Mouse (Mus musculus): ENCODE results near the gene Lrrc45. TPM values are rescaled to one million over a fixed set of nuclear protein-coding genes. Genes with fewer than 3 reads are reported as not detected.

Gene Lrrc45
- polyA plus RNA-seq, 1 experiment from 2014 or later: 44.4 TPM

DNA sequence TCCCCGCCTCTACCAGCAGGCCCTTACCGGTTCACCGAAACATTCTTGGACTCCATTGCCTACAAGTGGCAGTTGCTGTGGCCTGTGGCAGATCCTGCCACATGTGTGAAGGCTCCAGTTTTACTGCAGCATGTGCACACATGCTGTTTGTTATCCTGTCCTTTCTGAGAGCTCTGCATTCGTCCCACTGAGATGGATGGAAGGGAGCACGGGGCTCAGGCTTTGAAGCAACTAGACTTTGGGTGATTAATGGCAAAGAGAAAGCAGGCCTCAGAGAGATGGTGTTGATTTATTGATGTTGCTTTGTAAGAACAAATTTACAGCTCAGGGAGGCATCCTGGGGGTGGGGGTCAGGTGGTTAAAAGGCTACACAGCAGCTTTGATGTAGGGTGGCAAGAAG is 3.1 kb upstream of the Lrrc45 start:
- Histone ChIP-seq H3K4me1 (ENCODE audit: control insufficient read depth, insufficient read depth, low read length) (peaks cover 48% of the 10 kb centered on the region), H3K4me3 (ENCODE audit: low read length) (no peak overlapping the region), H3K36me3 (ENCODE audit: control insufficient read depth, insufficient read depth, low read length) (no peaks in the 10 kb centered on the region), H3K9me3 (ENCODE audit: control insufficient read depth, low read length) (no peaks in the 10 kb centered on the region), H3K27me3 (replicated peaks; ENCODE audit: control insufficient read depth, insufficient read depth, low read length) (no peaks in the 10 kb centered on the region), H3K9ac (ENCODE audit: low read depth, low read length) (no peak overlapping the region), H3K27ac (ENCODE audit: low read length) (no peak overlapping the region), H3K4me2 (ENCODE audit: low read depth, low read length) (no peak overlapping the region)
- no peak for ATAC-seq
- WGBS: 56% methylated on average over 5 of the region's 5 CpGs

DNA sequence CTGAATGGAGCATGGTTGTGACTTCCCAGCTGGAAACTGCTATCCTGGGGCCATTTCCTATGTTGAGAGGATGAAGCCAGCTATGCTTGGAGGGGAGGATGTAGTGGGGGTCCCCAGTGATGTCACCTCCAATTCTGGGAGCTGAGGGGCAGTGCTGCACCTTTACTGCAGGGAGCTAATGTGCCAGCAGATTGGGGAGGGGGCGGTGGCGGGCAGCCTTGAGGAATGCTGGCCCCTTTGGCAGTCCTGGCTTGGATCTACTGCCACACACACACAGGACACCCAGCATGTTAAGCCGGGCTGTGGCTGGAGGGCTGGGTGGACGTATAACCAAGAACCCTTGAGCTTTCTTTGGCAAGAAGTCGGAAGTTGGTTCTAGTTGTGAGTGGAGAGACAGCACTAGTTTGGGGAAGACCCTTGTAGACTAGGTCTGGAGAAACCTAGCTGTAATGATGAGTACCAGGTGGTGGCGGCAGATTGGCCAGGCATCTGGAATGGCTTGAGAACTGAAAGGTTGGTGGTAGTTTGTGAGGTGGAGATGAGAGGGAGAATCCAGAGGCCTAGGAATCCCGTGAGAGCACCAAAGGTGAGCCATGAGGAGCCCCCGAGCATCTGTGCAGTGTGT is 1.6 kb upstream of the Lrrc45 start:
- no peak overlapping the region for H3K27ac ChIP-seq (ENCODE audit: low read length)
- peaks cover 41% of the 10 kb centered on the region for H3K4me1 ChIP-seq (ENCODE audit: control insufficient read depth, insufficient read depth, low read length)
- H3K4me2 ChIP-seq (ENCODE audit: low read depth, low read length): no peak overlapping the region
- H3K36me3 ChIP-seq (ENCODE audit: control insufficient read depth, insufficient read depth, low read length): no peaks in the 10 kb centered on the region
- no peak overlapping the region for H3K4me3 ChIP-seq (ENCODE audit: low read length)
- 63% methylated on average over 8 of the region's 8 CpGs for WGBS
- no peaks in the 10 kb centered on the region for H3K27me3 ChIP-seq (replicated peaks; ENCODE audit: control insufficient read depth, insufficient read depth, low read length)
- no peak for ATAC-seq
- no peaks in the 10 kb centered on the region for H3K9me3 ChIP-seq (ENCODE audit: control insufficient read depth, low read length)
- peak overlapping the region; percentile 13; the same call in 1 of the 2 replicates for H3K9ac ChIP-seq (ENCODE audit: low read depth, low read length)

- no peaks in the 10 kb centered on the region for H3K27me3 ChIP-seq (replicated peaks; ENCODE audit: control insufficient read depth, insufficient read depth, low read length)
- peak overlapping the region; percentile 73 for H3K4me3 ChIP-seq (ENCODE audit: low read length)
- H3K4me2 ChIP-seq (ENCODE audit: low read depth, low read length): peak overlapping the region; percentile 99
- peaks cover 37% of the 10 kb centered on the region for H3K4me1 ChIP-seq (ENCODE audit: control insufficient read depth, insufficient read depth, low read length)
- WGBS: under 1% methylated on average over 38 of the region's 38 CpGs
- H3K9ac ChIP-seq (ENCODE audit: low read depth, low read length): peak overlapping the region; percentile 81
- no peaks in the 10 kb centered on the region for H3K9me3 ChIP-seq (ENCODE audit: control insufficient read depth, low read length)
- no peaks in the 10 kb centered on the region for H3K36me3 ChIP-seq (ENCODE audit: control insufficient read depth, insufficient read depth, low read length)
- peak; percentile 31 for ATAC-seq
- H3K27ac ChIP-seq (ENCODE audit: low read length): peak overlapping the region; percentile 73
Measured at GRCm38 (mm10) chr11:120712771-120713568, 755 bp upstream of the Lrrc45 start.

DNA sequence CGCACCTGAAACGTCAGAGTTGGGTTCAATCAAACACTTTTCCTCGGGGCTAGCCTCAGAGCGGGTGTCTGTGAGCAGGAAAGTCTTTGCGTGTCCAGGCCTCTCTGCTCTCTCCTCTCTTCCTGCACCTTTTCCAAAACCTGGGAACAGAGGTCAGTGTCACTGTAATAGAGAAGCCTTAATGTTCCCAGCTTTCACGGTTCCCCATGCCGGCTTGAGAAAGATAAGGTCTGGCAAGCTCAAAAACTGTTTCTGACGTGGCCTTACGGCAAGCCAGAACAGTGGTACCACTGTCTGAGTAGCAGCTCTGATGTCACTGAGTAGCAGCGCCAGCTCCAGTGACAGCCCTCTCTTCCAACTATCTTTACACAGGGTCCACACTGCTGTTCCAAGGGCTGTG is 821 bp downstream of the Lrrc45 start:
- Histone ChIP-seq H3K27me3 (replicated peaks; ENCODE audit: control insufficient read depth, insufficient read depth, low read length) (no peaks in the 10 kb centered on the region), H3K27ac (ENCODE audit: low read length) (peak overlapping the region; percentile 7; the same call in 1 of the 2 replicates), H3K4me3 (ENCODE audit: low read length) (peak overlapping the region; percentile 73), H3K4me1 (ENCODE audit: control insufficient read depth, insufficient read depth, low read length) (peaks cover 25% of the 10 kb centered on the region), H3K9me3 (ENCODE audit: control insufficient read depth, low read length) (no peaks in the 10 kb centered on the region), H3K9ac (ENCODE audit: low read depth, low read length) (peak overlapping the region; percentile 79), H3K36me3 (ENCODE audit: control insufficient read depth, insufficient read depth, low read length) (no peaks in the 10 kb centered on the region), H3K4me2 (ENCODE audit: low read depth, low read length) (peak overlapping the region; percentile 64)
- WGBS: 44% methylated on average over 10 of the region's 10 CpGs
- ATAC-seq: no peak

- no peak overlapping the region for H3K27ac ChIP-seq (ENCODE audit: low read length)
- WGBS: 90% methylated on average over 9 of the region's 9 CpGs
- H3K4me3 ChIP-seq (ENCODE audit: low read length): no peak overlapping the region
- no peaks in the 10 kb centered on the region for H3K27me3 ChIP-seq (replicated peaks; ENCODE audit: control insufficient read depth, insufficient read depth, low read length)
- 0 out of 2 replicates have a peak overlapping the region, but pooled peaks have one; percentile 79 for H3K9ac ChIP-seq (ENCODE audit: low read depth, low read length)
- no peaks in the 10 kb centered on the region for H3K9me3 ChIP-seq (ENCODE audit: control insufficient read depth, low read length)
- H3K4me2 ChIP-seq (ENCODE audit: low read depth, low read length): peak overlapping the region; percentile 64; the same call in 1 of the 2 replicates
- H3K36me3 ChIP-seq (ENCODE audit: control insufficient read depth, insufficient read depth, low read length): 0 out of 2 replicates have a peak, but pooled peaks cover 4% of the 10 kb centered on the region
- H3K4me1 ChIP-seq (ENCODE audit: control insufficient read depth, insufficient read depth, low read length): peaks cover 19% of the 10 kb centered on the region
- ATAC-seq: no peak
Measured at GRCm38 (mm10) chr11:120715131-120715530, 1.4 kb downstream of the Lrrc45 start.

- no peak for ATAC-seq
- H3K9me3 ChIP-seq (ENCODE audit: control insufficient read depth, low read length): no peaks in the 10 kb centered on the region
- H3K27ac ChIP-seq (ENCODE audit: low read length): no peak overlapping the region
- H3K9ac ChIP-seq (ENCODE audit: low read depth, low read length): no peak overlapping the region
- no peak overlapping the region for H3K4me3 ChIP-seq (ENCODE audit: low read length)
- H3K27me3 ChIP-seq (replicated peaks; ENCODE audit: control insufficient read depth, insufficient read depth, low read length): no peaks in the 10 kb centered on the region
- H3K36me3 ChIP-seq (ENCODE audit: control insufficient read depth, insufficient read depth, low read length): 0 out of 2 replicates have a peak, but pooled peaks cover 4% of the 10 kb centered on the region
- H3K4me1 ChIP-seq (ENCODE audit: control insufficient read depth, insufficient read depth, low read length): peaks cover 23% of the 10 kb centered on the region
- 89% methylated on average over 9 of the region's 9 CpGs for WGBS
- no peak overlapping the region for H3K4me2 ChIP-seq (ENCODE audit: low read depth, low read length)
Measured at GRCm38 (mm10) chr11:120719242-120719641, 5.5 kb downstream of the Lrrc45 start.

GRCm38 (mm10) chr11:120719841-120720376 is 6.2 kb downstream of the Lrrc45 start:
- Histone ChIP-seq H3K9me3 (ENCODE audit: control insufficient read depth, low read length) (no peaks in the 10 kb centered on the region), H3K4me3 (ENCODE audit: low read length) (no peak overlapping the region), H3K9ac (ENCODE audit: low read depth, low read length) (no peak overlapping the region), H3K4me2 (ENCODE audit: low read depth, low read length) (no peak overlapping the region), H3K4me1 (ENCODE audit: control insufficient read depth, insufficient read depth, low read length) (peaks cover 17% of the 10 kb centered on the region), H3K27ac (ENCODE audit: low read length) (no peak overlapping the region), H3K27me3 (replicated peaks; ENCODE audit: control insufficient read depth, insufficient read depth, low read length) (no peaks in the 10 kb centered on the region), H3K36me3 (ENCODE audit: control insufficient read depth, insufficient read depth, low read length) (0 out of 2 replicates have a peak, but pooled peaks cover 4% of the 10 kb centered on the region)
- ATAC-seq: no peak
- 88% methylated on average over 13 of the region's 13 CpGs for WGBS

GRCm38 (mm10) chr11:120720450-120720849 is 6.7 kb downstream of the Lrrc45 start:
- Histone ChIP-seq H3K4me1 (ENCODE audit: control insufficient read depth, insufficient read depth, low read length) (peaks cover 16% of the 10 kb centered on the region), H3K4me2 (ENCODE audit: low read depth, low read length) (peak overlapping the region; percentile 98), H3K9ac (ENCODE audit: low read depth, low read length) (peak overlapping the region; percentile 77), H3K36me3 (ENCODE audit: control insufficient read depth, insufficient read depth, low read length) (0 out of 2 replicates have a peak, but pooled peaks cover 6% of the 10 kb centered on the region), H3K4me3 (ENCODE audit: low read length) (peak overlapping the region; percentile 65), H3K27ac (ENCODE audit: low read length) (no peak overlapping the region), H3K9me3 (ENCODE audit: control insufficient read depth, low read length) (no peaks in the 10 kb centered on the region), H3K27me3 (replicated peaks; ENCODE audit: control insufficient read depth, insufficient read depth, low read length) (no peaks in the 10 kb centered on the region)
- 14% methylated on average over 17 of the region's 17 CpGs for WGBS
- ATAC-seq: 0 out of 2 replicates have a peak, but pooled peaks have one; percentile 17
